Mouse (Mus musculus): ENCODE results near the gene Mobp.

DNA sequence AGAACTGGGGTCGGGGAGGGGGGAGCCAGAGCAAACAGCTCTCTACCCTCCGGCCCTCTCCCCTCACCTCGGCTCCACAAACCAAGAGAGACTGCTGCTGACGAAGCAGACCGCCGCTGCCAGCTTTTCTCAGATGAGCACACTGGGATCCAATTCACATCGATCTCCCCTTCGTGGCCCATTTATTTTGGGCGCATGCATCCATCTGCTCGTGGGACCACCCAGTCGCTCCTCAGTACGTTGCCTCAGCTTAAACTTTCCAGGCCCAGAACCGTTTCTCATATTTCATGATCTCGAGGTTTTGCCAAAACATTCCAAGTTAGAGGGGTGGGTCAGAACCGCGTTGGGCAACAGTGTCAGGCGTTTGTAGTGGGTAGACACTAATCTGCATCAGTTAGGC is 57.4 kb downstream of the Mobp start:
- TF ChIP-seq CTCF (conservative IDR thresholded peaks at IDR 0.05; ENCODE audit: low read length) (no peak), POU5F1 (IDR thresholded peaks at IDR 0.05; ENCODE audit: borderline replicate concordance, low read length) (no peak), NANOG (IDR thresholded peaks at IDR 0.05; ENCODE audit: borderline replicate concordance, low read length) (no peak)
